Mouse (Mus musculus) neural tube, embryonic 14.5 days (tissue): ENCODE results near the gene Fndc10. TPM values are rescaled to one million over a fixed set of nuclear protein-coding genes. Genes with fewer than 3 reads are reported as not detected.
"Not testable (repeated sequence)": the region's sequence is repeated elsewhere in the genome, so short reads cannot be mapped to it uniquely, and the experiment has no call there.

ENCODE experiments used
- ATAC-seq: fragments of 200-750 bp; cut with Nextera tagmentation; 2 replicates; pipeline ENCODE4 v1.8.0; 2017; ENCODE audit warnings: low read depth, mild to moderate bottlenecking, moderate TSS enrichment, moderate library complexity
- H3K27ac ChIP-seq: fragments of 300-500 bp; sonication (generic); 2 replicates; pipeline ENCODE4 v1.5.1; 2014; ENCODE audit warnings: low read depth, mild to moderate bottlenecking, control low read depth, low read length, moderate library complexity, mixed read lengths
- H3K27me3 ChIP-seq: fragments of 300-500 bp; sonication (generic); 2 replicates; pipeline ENCODE4 v1.6.1; 2014; ENCODE audit warnings: low read length; ENCODE audit not compliant: control insufficient read depth, insufficient read depth
- H3K36me3 ChIP-seq: fragments of 300-500 bp; sonication (generic); 2 replicates; pipeline ENCODE4 v1.6.1; 2014; ENCODE audit warnings: low read length, mixed read lengths; ENCODE audit not compliant: control insufficient read depth, insufficient read depth
- H3K4me1 ChIP-seq: fragments of 300-500 bp; sonication (generic); 2 replicates; pipeline ENCODE4 v1.6.1; 2014; ENCODE audit warnings: low read length; ENCODE audit not compliant: control insufficient read depth, insufficient read depth
- H3K4me2 ChIP-seq: fragments of 300-500 bp; sonication (generic); 2 replicates; pipeline ENCODE4 v1.6.1; 2014; ENCODE audit warnings: mild to moderate bottlenecking, low read depth, low read length, control low read depth
- H3K4me3 ChIP-seq: fragments of 300-500 bp; sonication (generic); 2 replicates; pipeline ENCODE4 v1.5.1; 2014; ENCODE audit warnings: low read depth, low read length, control low read depth, mixed read lengths
- H3K9ac ChIP-seq: fragments of 300-500 bp; sonication (generic); replicated peaks from 2 replicates; pipeline ENCODE4 v1.6.1; 2014; ENCODE audit warnings: low read depth, mild to moderate bottlenecking, control low read depth, low read length, mixed read lengths
- H3K9me3 ChIP-seq: fragments of 300-500 bp; sonication (generic); 2 replicates; pipeline ENCODE4 v1.6.1; 2016; ENCODE audit warnings: low read length; ENCODE audit not compliant: control insufficient read depth
- WGBS: fragments of 180-500 bp; shearing (Covaris S2); extraction: QIAGEN DNeasy Blood & Tissue Kit; methylation state at CpG from one replicate; pipeline ENCODE4 v1.1.7; 2014; 5-methylcytosine and 5-hydroxymethylcytosine counted together
- polyA plus RNA-seq: library from polyadenylated mRNA; unstranded; fragments of >200 nt; fragmentation: Nextera tagmentation; extraction: Ambion mirVana; gene quantifications from 2 replicates; pipeline ENCODE4 v1.2.1, GENCODE M21; 2014

Gene Fndc10
- polyA plus RNA-seq, 1 experiment from 2014 or later = 10.4 TPM

GRCm38 (mm10) chr4:155738262-155738661 is 44.1 kb downstream of the Fndc10 start:
- ATAC-seq = no peak
- Histone ChIP-seq H3K9me3 (no peaks in the 10 kb centered on the region), H3K4me3 (no peak overlapping the region)

GRCm38 (mm10) chr4:155739152-155739551 is 45.0 kb downstream of the Fndc10 start:
- Histone ChIP-seq H3K27ac (no peak overlapping the region), H3K4me3 (no peak overlapping the region), H3K4me2 (no peak overlapping the region), H3K27me3 (no peaks in the 10 kb centered on the region), H3K9ac (no peak overlapping the region), H3K9me3 (no peaks in the 10 kb centered on the region), H3K36me3 (peaks cover 31% of the 10 kb centered on the region), H3K4me1 (peaks cover 17% of the 10 kb centered on the region)
- 93% methylated on average over 6 of the region's 6 CpGs for WGBS
- no peak for ATAC-seq

More at GRCm38 (mm10) chr4:155738262-155738661, 44.1 kb downstream of the Fndc10 start:
- 65% methylated on average over 8 of the region's 8 CpGs for WGBS
- Histone ChIP-seq H3K36me3 (peaks cover 28% of the 10 kb centered on the region), H3K27me3 (no peaks in the 10 kb centered on the region), H3K9ac (no peak overlapping the region), H3K27ac (no peak overlapping the region), H3K4me2 (no peak overlapping the region), H3K4me1 (peaks cover 26% of the 10 kb centered on the region)

DNA sequence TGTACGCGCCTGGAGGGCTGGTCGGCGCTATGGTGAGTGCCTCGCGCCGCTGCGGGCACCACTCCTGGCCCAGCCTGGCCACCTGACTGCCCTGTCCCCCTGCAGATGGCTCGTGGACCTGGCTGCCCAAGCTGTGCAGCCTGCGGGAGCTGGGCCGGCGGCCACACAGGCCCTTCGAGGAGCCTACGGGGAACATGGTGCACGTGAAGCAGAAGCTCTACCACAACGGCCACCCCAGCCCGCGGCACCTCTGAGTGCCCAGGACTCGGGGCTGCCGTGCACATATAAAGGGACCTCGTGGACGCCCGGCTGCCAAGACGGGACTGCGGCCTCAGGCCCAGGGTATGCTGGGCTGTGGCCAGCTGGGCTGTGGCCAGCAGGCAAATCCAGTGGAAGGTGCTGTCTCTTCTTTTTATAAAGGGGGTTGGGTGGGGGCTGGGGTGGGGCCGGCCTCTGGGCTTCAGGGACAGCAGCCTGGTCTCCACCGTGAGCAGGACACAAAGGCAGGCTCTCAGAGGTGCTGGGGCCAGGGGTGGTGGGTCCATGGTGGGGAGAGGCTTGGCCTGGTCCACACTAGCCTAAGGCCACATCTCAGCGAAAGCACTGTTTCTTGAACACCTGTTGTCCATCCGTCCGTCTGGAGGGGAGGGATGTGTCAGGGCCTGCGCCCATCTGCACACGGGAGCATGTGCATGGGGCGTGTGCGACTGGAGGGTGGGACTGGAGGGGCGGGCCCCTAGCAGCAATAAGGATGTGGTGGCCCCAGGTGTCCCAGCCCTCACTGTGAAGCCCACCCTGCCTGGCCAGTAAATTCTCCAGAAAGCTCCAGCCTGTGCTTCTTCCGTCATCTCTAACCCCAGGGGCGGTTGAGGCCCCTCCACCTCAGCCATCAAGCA is 45.8 kb downstream of the Fndc10 start:
- Histone ChIP-seq H3K4me1 (peaks cover 13% of the 10 kb centered on the region), H3K4me3 (no peak overlapping the region), H3K9ac (no peak overlapping the region), H3K36me3 (peaks cover 38% of the 10 kb centered on the region), H3K27ac (no peak overlapping the region), H3K4me2 (no peak overlapping the region), H3K9me3 (no peaks in the 10 kb centered on the region), H3K27me3 (no peaks in the 10 kb centered on the region)
- ATAC-seq = no peak
- 75% methylated on average over 37 of the region's 37 CpGs for WGBS

- not testable (repeated sequence) for H3K27me3 ChIP-seq, ATAC-seq, H3K9me3 ChIP-seq, H3K4me2 ChIP-seq, H3K9ac ChIP-seq, H3K27ac ChIP-seq, H3K4me3 ChIP-seq
- peaks cover 42% of the 10 kb centered on the region for H3K36me3 ChIP-seq
- 92% methylated on average over 10 of the region's 10 CpGs for WGBS
- peaks cover 11% of the 10 kb centered on the region for H3K4me1 ChIP-seq
Observed at GRCm38 (mm10) chr4:155740681-155741080, 46.5 kb downstream of the Fndc10 start.

DNA sequence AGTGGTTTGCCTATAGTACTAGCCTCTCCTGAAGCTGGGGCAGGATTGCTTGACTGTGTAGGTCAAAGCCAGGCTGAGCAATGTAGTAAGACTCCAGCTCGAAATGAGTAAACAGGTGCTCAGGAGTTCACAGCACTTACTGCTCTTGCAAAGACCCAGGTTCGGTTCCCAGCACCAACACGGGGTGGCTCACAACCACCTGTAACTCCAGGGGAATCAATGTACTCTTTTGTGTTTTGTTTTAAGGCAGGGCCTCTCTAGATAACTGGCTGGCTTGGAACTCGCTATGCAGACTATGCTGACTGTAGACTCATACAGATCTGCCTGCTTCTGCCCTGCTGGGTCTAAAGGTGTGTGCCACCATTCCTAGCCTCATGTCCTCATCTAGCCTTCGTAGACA is 48.5 kb downstream of the Fndc10 start:
- Histone ChIP-seq H3K36me3 (peaks cover 44% of the 10 kb centered on the region), H3K4me1 (no peaks in the 10 kb centered on the region), H3K9ac (no peak overlapping the region), H3K9me3 (no peaks in the 10 kb centered on the region), H3K4me3 (no peak overlapping the region), H3K4me2 (no peak overlapping the region), H3K27me3 (no peaks in the 10 kb centered on the region), H3K27ac (no peak overlapping the region)
- ATAC-seq = no peak
- 96% methylated on average over 5 of the region's 5 CpGs for WGBS

GRCm38 (mm10) chr4:155744474-155744873 is 50.3 kb downstream of the Fndc10 start:
- Histone ChIP-seq H3K27me3 (no peaks in the 10 kb centered on the region), H3K36me3 (peaks cover 60% of the 10 kb centered on the region), H3K27ac (no peak overlapping the region), H3K4me1 (no peaks in the 10 kb centered on the region), H3K9ac (no peak overlapping the region), H3K4me2 (no peak overlapping the region), H3K4me3 (no peak overlapping the region), H3K9me3 (no peaks in the 10 kb centered on the region)
- ATAC-seq = no peak
- WGBS = 95% methylated on average over 8 of the region's 8 CpGs

DNA sequence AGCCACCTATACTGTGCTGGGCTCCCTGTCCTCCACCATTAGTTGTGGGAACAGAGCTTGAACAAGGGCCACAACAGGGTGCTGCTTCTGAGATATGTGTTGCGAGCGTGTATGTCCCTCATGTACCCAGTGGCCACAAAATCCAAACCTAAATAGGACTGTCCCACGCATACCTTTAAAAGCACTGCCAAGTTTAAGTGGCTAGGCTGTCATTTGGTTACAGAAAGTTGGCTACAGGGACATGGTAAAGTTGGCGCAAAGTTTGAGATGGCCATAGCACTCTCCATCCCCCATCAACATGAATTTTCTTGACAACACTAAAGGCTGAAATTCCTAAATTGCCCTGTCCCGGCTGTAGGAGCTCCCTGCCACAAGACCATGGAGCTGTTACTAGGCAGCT is 51.0 kb downstream of the Fndc10 start:
- no peak overlapping the region for H3K27ac ChIP-seq
- H3K9me3 ChIP-seq = no peaks in the 10 kb centered on the region
- H3K4me3 ChIP-seq = no peak overlapping the region
- no peaks in the 10 kb centered on the region for H3K4me1 ChIP-seq
- H3K9ac ChIP-seq = no peak overlapping the region
- no peaks in the 10 kb centered on the region for H3K27me3 ChIP-seq
- peaks cover 54% of the 10 kb centered on the region for H3K36me3 ChIP-seq
- WGBS = 92% methylated on average over 5 of the region's 5 CpGs
- no peak for ATAC-seq
- H3K4me2 ChIP-seq = no peak overlapping the region

Other genes starting within 250 kb of the Fndc10 start
- gene Tmem52, start 225.2 kb upstream of the Fndc10 start, polyA plus RNA-seq = not detected in 2 replicates
- gene Gnb1, start 203.0 kb upstream of the Fndc10 start, polyA plus RNA-seq = 1,136 and 1,158 TPM in 2 replicates
- 79.1 and 93.0 TPM in 2 replicates for gene Nadk, start 132.0 kb upstream of the Fndc10 start, polyA plus RNA-seq
- gene Slc35e2, start 92.9 kb upstream of the Fndc10 start, polyA plus RNA-seq = 21.0 and 21.4 TPM in 2 replicates
- 46.7 and 54.1 TPM in 2 replicates for gene Cdk11b, start 69.5 kb upstream of the Fndc10 start, polyA plus RNA-seq
- gene Gm10563, start 48.9 kb upstream of the Fndc10 start, polyA plus RNA-seq = not detected in 2 replicates
- gene Mmp23, start 41.0 kb upstream of the Fndc10 start, polyA plus RNA-seq = 1.3 and 6.6 TPM in 2 replicates
- gene Mib2, start 25.1 kb upstream of the Fndc10 start, polyA plus RNA-seq = 35.5 and 36.8 TPM in 2 replicates
- gene Ssu72, start 10.5 kb downstream of the Fndc10 start, polyA plus RNA-seq = 172 and 179 TPM in 2 replicates
- gene Tmem240, start 40.5 kb downstream of the Fndc10 start, polyA plus RNA-seq = 6.8 and 9.6 TPM in 2 replicates
- 82.6 and 85.0 TPM in 2 replicates for gene Atad3a, start 66.8 kb downstream of the Fndc10 start, polyA plus RNA-seq
- 17.4 and 23.1 TPM in 2 replicates for gene Vwa1, start 80.4 kb downstream of the Fndc10 start, polyA plus RNA-seq
- 0.92 and 1.2 TPM in 2 replicates for gene Tmem88b, start 91.5 kb downstream of the Fndc10 start, polyA plus RNA-seq
- gene Ankrd65, start 96.1 kb downstream of the Fndc10 start, polyA plus RNA-seq = not detected in 2 replicates
- gene Mrpl20, start 108.5 kb downstream of the Fndc10 start, polyA plus RNA-seq = 258 and 275 TPM in 2 replicates
- 153 and 173 TPM in 2 replicates for gene Ccnl2, start 118.1 kb downstream of the Fndc10 start, polyA plus RNA-seq
- 120 and 127 TPM in 2 replicates for gene Aurkaip1, start 136.9 kb downstream of the Fndc10 start, polyA plus RNA-seq
- 9.6 and 24.0 TPM in 2 replicates for gene Mxra8, start 145.3 kb downstream of the Fndc10 start, polyA plus RNA-seq
- 14.0 and 16.1 TPM in 2 replicates for gene Dvl1, start 153.1 kb downstream of the Fndc10 start, polyA plus RNA-seq
- 0.45 and 0.47 TPM in 2 replicates for gene Tas1r3, start 169.0 kb downstream of the Fndc10 start, polyA plus RNA-seq
- gene Cptp, start 175.1 kb downstream of the Fndc10 start, polyA plus RNA-seq = 31.4 and 31.8 TPM in 2 replicates
- 74.9 and 75.8 TPM in 2 replicates for gene Ints11, start 175.2 kb downstream of the Fndc10 start, polyA plus RNA-seq
- gene Pusl1, start 197.4 kb downstream of the Fndc10 start, polyA plus RNA-seq = 53.4 and 57.4 TPM in 2 replicates
- gene Acap3, start 197.5 kb downstream of the Fndc10 start, polyA plus RNA-seq = 67.8 and 76.7 TPM in 2 replicates
- gene Ube2j2, start 249.5 kb downstream of the Fndc10 start, polyA plus RNA-seq = 123 and 124 TPM in 2 replicates